Mouse (Mus musculus): ENCODE measurements around the gene Cep131.

Cep131 gene

GRCm38 (mm10) chr11:120086702-120087152 is at the start of gene Cep131:
Cep131 (minus strand) TSS chr11:120086827.
- peak; percentile 97 for DNase-seq (ENCODE audit: low spot score)

GRCm38 (mm10) chr11:120136195-120136594 is 49.6 kb upstream of the Cep131 start:
- no peak for DNase-seq (ENCODE audit: low spot score)

DNA sequence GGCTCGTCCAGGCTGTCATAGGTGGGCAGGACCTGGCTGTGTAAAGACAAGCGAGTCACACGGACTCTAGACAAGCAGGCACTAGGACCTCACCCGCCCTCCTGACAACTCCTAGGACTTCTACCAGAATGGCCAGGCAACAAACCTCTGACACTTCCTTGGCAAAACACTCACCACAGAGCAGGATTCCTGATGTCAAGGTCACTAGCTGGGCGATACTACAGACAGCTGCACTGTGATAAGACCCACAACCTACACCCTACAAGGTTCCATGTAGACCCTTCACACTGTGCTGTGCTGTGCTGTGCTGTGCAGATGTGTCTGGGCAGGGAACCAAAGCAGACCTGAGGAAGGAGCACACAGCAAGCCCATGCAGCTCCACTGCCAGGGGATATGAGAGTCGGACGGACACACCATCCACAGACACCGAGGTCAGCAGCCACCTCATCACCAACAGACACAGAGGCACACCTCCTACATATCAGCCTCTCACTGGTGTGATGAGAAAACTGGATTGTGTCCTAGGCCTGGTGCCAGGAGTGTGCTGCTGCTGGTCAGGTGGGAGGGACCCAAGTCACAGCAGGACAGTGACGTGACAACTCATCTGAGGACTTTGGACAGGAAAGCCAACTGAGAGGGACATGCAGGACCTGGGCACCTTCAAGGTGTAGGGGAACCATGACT is 48.4 kb upstream of the Cep131 start:
- DNase-seq (ENCODE audit: low spot score) = no peak

GRCm38 (mm10) chr11:120134148-120134547 is 47.5 kb upstream of the Cep131 start:
- no peak for DNase-seq (ENCODE audit: low spot score)

DNA sequence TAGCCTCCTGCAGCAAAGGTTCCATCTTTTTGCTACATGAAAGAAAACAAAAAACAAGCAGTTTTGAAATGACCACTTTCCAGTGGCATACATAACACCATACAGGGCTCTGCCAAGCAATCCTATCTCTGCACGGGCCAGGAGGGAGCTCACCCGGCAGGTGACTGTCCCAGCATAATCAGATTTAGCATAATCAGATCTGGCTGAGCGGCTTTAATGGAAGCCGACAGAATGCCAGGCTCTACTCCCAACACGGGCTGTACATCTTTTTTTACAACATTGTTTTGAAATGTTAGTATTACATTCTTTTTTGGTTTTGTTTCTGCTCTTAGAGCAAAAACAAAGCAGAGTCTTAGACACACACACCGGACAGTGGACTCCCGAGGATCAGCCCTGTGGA is 42.7 kb upstream of the Cep131 start:
- DNase-seq (ENCODE audit: low spot score) = no peak

- no peak for DNase-seq (ENCODE audit: low spot score)
These were observed 40.2 kb upstream of the Cep131 start for GRCm38 (mm10) chr11:120126845-120127244.

DNA sequence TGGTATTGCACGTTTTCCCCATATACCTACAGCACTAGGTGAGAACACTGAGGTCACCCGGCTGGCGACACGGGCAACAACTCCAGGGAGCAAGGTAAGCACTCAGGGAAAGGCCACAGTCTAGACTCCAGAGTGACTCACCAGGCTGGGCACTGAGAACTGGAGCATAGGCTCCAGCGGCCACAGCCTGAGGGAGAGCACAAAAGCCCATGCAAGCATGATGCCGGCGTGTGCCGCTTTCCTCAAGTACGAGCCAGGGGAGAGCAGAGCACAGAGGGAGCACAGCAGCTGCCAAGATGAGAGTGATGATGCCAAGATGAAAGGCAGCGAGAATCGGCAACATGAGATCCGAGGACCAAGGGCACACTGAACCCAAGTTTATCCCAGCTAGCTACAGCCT is 35.5 kb upstream of the Cep131 start:
- no peak for DNase-seq (ENCODE audit: low spot score)

DNA sequence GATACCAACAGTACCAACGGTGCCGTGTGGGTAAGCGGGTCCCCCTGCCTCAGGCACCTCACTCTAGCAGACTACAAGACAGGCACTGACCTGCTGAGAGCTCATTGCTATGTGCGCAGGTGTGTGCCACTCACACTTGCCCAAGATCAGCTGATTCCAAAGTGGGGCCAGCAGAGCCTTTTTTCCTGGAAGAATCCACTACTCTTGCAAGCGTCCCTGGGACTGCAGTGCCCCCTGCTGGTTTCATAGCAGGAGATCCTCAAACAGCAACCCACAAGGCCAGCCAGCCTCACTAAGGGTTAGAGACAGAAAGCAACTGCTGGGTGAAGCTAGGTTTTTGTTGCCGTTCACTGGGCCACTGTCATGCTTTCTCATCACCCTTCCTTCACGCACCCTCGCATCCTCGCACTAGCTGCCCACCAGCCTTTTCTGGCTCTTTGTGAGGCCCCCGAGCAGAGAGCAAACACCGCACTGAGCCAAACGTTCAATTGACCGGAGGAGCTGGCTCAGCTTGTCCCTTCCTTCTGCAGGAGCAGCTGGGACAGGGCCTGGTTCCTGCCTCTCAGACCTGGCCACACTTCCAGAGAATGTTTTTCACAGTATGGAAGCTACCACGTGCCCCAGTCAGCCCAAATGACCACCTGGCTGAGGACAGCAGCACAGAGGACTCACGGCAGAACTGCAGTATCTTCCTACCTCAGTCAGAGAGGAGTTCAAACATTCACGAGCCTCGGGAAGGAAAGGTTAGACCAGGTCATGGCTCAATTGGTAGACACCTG is 34.2 kb upstream of the Cep131 start:
- no peak for DNase-seq (ENCODE audit: low spot score)

DNA sequence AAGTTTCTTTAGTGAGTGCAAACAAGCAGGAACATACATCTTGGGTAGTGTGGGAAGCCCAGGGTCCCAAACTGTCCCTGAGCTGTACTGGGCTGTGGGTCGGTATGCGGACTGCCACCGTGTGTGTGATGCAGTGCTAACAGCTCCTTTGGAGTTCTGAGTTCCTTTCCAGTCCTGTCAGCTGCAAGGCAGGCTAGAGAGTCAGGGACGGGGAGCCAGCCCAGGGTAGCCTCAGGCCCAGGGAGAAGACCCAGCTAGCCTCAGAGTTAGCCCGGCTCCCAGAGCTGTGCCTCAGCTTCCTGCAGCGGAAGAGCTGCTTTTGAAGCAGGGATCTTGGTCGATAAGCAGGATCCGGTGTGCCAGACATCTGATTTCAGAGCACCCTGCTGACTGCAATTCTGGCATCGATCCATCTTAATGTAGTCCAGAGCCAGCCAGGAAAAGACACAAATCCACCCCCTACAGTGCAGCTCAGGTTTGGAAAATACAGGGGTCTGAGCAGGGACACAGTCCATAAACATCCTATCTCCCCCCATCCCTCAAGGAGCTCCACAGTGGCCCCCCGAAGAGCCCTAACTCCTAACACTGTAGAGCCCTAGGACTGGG is 33.4 kb upstream of the Cep131 start:
- DNase-seq (ENCODE audit: low spot score) = no peak

- DNase-seq (ENCODE audit: low spot score) = no peak
These were observed 32.5 kb upstream of the Cep131 start for GRCm38 (mm10) chr11:120119108-120119507.

- DNase-seq (ENCODE audit: low spot score) = no peak
These were observed 31.0 kb upstream of the Cep131 start for GRCm38 (mm10) chr11:120117626-120118025.

DNA sequence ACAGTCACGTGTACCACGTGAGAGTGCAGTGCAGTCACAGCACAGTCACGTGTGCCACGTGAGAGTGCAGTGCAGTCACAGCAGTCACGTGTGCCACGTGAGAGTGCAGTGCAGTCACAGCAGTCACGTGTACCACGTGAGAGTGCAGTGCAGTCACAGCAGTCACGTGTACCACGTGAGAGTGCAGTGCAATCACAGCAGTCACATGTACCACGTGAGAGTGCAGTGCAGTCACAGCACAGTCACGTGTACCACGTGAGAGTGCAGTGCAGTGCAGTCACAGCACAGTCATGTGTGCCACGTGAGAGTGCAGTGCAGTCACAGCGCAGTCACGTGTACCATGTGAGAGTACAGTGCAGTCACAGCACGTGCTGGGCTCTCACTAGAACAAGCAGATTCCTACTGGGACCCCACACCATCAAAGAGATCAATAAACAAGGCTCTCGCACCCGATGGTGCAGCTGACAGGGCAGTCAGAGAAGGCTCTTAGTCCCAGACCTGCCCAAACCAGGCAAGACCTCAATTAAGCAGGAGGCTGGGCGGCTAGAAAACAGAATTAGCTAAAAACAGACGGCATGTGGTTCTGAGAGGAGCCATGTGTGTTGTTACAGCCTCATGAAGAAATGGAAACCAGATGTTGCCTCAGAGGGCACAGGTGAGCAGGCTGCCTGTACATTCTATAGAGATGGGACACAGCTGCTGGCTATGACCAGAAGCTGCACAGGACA is 28.0 kb upstream of the Cep131 start:
- no peak for DNase-seq (ENCODE audit: low spot score)

GRCm38 (mm10) chr11:120112136-120112535 is 25.5 kb upstream of the Cep131 start:
- DNase-seq (ENCODE audit: low spot score) = no peak

DNA sequence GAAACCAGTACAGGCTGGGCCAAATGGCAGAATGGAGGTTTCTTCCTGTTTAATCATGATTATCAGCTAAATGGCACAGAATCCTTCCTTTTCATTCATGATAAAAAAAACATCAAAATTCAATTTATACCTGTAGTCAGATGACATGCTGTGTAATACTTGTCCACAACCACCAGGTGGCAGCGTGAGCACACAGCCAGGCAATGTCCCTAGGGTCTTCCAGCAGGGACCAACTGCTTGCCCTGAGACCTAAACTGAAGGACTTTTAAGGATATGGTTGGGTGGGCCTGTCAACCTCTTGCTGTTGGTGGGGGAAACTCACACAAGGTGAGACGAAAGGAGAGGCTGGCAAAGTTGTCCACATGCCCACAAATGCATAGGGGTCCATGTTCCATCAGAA is 24.4 kb upstream of the Cep131 start:
- DNase-seq (ENCODE audit: low spot score) = no peak

DNA sequence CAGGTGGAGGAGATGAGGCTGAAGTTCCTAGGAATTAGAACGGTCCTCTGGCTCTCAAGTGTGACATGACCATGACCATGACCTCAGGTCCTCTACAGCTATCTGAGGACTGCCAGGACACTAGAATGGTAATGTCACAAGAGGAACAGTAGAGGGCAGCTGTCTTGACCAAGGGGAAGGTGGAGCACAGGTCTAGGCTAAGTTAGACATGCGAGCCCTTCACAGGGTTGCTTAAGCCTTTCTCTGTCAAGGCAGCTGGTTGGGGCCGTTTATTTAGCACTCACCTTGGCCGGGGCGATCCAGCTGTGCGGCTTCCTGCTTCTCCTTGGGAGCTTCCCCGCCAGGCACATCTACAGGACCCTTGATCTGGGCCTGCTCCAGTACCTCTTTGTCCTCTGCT is 23.9 kb upstream of the Cep131 start:
- no peak for DNase-seq (ENCODE audit: low spot score)

DNA sequence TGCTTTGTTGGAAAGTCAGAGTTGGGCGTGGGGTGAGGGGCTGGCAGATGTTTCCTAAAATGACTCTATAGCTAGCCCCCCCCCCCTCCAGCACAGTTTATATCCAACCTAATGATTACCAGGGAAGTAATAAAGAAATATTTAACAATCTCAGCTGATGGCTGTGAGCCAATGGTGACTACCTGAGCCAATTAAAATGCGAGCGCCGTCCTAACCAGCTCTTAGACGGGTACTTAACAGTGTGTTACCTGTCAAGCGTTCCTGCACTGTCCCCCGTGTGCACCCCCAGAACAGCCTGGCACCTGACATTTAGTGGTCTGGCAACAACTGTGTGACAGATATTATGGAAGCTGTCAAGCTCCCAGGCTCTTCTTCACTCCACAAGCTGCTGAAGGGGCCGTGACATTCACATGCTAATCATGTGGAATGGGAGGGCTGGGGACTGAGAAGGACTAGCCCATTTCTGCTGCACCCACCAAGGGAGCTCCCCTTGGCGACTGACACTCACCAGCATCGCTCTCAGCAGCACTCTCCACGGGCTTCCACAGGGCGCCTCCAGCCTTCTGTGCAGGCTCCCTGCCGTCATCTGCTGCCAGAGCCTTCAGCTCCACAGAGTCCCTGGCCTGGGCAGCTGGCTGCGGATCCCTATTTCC is 23.1 kb upstream of the Cep131 start:
- no peak for DNase-seq (ENCODE audit: low spot score)

DNA sequence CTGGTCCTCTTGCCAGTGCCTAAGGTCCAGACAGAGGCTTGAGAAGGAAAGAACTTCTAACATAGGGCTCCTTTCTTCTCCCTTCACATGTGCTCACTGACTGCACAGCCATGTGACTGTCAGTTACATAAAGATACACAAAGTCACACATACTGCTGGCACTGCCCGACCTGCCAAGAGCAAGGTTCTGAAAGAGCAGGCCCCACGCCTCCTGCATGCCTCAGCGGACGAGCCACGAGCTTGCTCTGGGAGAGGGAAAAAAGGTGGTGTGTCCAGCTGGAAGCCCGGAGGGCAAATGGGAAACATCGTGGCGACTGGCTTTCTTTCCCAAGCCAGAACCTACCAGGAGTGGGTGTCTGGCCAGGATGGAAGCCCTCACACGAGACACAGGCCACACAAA is 21.2 kb upstream of the Cep131 start:
- DNase-seq (ENCODE audit: low spot score) = no peak

DNA sequence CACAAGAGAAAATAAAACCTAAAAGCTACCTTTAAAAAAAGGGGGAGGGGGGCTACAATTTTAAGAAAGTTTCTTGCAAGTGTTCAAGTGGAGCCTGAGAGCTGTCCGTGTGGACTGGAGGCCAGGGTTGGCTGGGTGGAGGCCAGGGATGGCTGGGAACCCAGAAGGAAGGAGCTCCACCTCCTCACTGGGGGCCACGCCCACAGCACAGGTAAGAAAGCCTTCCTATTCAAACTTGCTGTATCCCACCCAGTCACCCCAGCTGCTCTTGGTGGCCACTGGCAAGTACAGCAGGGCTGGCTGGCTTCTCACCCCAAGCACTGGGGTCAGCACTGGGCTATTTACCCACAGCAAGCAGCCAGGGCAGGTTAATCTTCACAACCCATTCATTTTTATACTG is 20.4 kb upstream of the Cep131 start:
- DNase-seq (ENCODE audit: low spot score) = no peak

GRCm38 (mm10) chr11:120103431-120103997 is 16.9 kb upstream of the Cep131 start:
- DNase-seq (ENCODE audit: low spot score) = peak; percentile 55

- DNase-seq (ENCODE audit: low spot score) = no peak
These were observed 14.4 kb upstream of the Cep131 start for GRCm38 (mm10) chr11:120101036-120101435.
